Mouse (Mus musculus): ENCODE data around the gene Dab1. TPM values are rescaled to one million over a fixed set of nuclear protein-coding genes. Genes with fewer than 3 reads are reported as not detected.

Gene Dab1
- polyA plus RNA-seq, 1 experiment from 2014 or later, result 9.8 TPM

- H3K27ac ChIP-seq, result no peak overlapping the region
- 65% methylated on average over 10 of the region's 10 CpGs for WGBS
- no peak for DNase-seq (ENCODE audit: low spot score)
- H3K27me3 ChIP-seq (ENCODE audit: low read depth, poor library complexity, severe bottlenecking), result no peaks in the 10 kb centered on the region
- no peaks in the 10 kb centered on the region for H3K9me3 ChIP-seq (replicated peaks)
- no peak overlapping the region for H3K4me3 ChIP-seq
- H3K4me1 ChIP-seq, result peaks cover 10% of the 10 kb centered on the region
- no peaks in the 10 kb centered on the region for H3K36me3 ChIP-seq
Measured at GRCm38 (mm10) chr4:104666831-104667551, 1047.8 kb downstream of the Dab1 start.

- whole genome bisulfite sequencing, result 84% methylated on average over 6 of the region's 6 CpGs
- no peak overlapping the region for H3K4me3 ChIP-seq
- H3K36me3 ChIP-seq, result no peaks in the 10 kb centered on the region
- no peaks in the 10 kb centered on the region for H3K27me3 ChIP-seq (ENCODE audit: low read depth, poor library complexity, severe bottlenecking)
- H3K27ac ChIP-seq, result no peak overlapping the region
- H3K9me3 ChIP-seq (replicated peaks), result no peaks in the 10 kb centered on the region
- no peak for DNase-seq (ENCODE audit: low spot score)
- H3K4me1 ChIP-seq, result peaks cover 10% of the 10 kb centered on the region
Measured at GRCm38 (mm10) chr4:104668061-104668460, 1048.9 kb downstream of the Dab1 start.

GRCm38 (mm10) chr4:104669406-104669805 lies 1050.2 kb downstream of the Dab1 start:
- H3K27me3 ChIP-seq (ENCODE audit: low read depth, poor library complexity, severe bottlenecking), result no peaks in the 10 kb centered on the region
- H3K27ac ChIP-seq, result no peak overlapping the region
- 89% methylated on average over 3 of the region's 3 CpGs for WGBS
- DNase-seq (ENCODE audit: low spot score), result no peak
- H3K9me3 ChIP-seq (replicated peaks), result no peaks in the 10 kb centered on the region
- no peak overlapping the region for H3K4me3 ChIP-seq
- H3K36me3 ChIP-seq, result no peaks in the 10 kb centered on the region
- H3K4me1 ChIP-seq, result peaks cover 10% of the 10 kb centered on the region

- Histone ChIP-seq H3K4me3 (no peak overlapping the region), H3K36me3 (no peaks in the 10 kb centered on the region), H3K27me3 (ENCODE audit: low read depth, poor library complexity, severe bottlenecking) (no peaks in the 10 kb centered on the region), H3K9me3 (replicated peaks) (no peaks in the 10 kb centered on the region), H3K27ac (no peak overlapping the region), H3K4me1 (peaks cover 10% of the 10 kb centered on the region)
- no peak for DNase-seq (ENCODE audit: low spot score)
Measured at GRCm38 (mm10) chr4:104670741-104671140, 1051.6 kb downstream of the Dab1 start.

GRCm38 (mm10) chr4:104673317-104673716 lies 1054.2 kb downstream of the Dab1 start:
- DNase-seq (ENCODE audit: low spot score), result no peak
- Histone ChIP-seq H3K27me3 (ENCODE audit: low read depth, poor library complexity, severe bottlenecking) (no peaks in the 10 kb centered on the region), H3K4me3 (no peak overlapping the region), H3K4me1 (no peaks in the 10 kb centered on the region), H3K9me3 (replicated peaks) (no peaks in the 10 kb centered on the region), H3K36me3 (no peaks in the 10 kb centered on the region), H3K27ac (no peak overlapping the region)
- 87% methylated on average over 3 of the region's 3 CpGs for WGBS

GRCm38 (mm10) chr4:104674706-104675105 lies 1055.5 kb downstream of the Dab1 start:
- WGBS, result 92% methylated on average over 5 of the region's 5 CpGs
- Histone ChIP-seq H3K4me1 (no peaks in the 10 kb centered on the region), H3K4me3 (no peak overlapping the region), H3K9me3 (replicated peaks) (no peaks in the 10 kb centered on the region), H3K27ac (no peak overlapping the region), H3K27me3 (ENCODE audit: low read depth, poor library complexity, severe bottlenecking) (no peaks in the 10 kb centered on the region), H3K36me3 (no peaks in the 10 kb centered on the region)
- no peak for DNase-seq (ENCODE audit: low spot score)

- DNase-seq (ENCODE audit: low spot score), result no peak
- H3K4me1 ChIP-seq, result no peaks in the 10 kb centered on the region
- H3K36me3 ChIP-seq, result no peaks in the 10 kb centered on the region
- H3K27ac ChIP-seq, result no peak overlapping the region
- H3K9me3 ChIP-seq (replicated peaks), result no peaks in the 10 kb centered on the region
- 91% methylated on average over 7 of the region's 7 CpGs for WGBS
- H3K27me3 ChIP-seq (ENCODE audit: low read depth, poor library complexity, severe bottlenecking), result no peaks in the 10 kb centered on the region
- H3K4me3 ChIP-seq, result no peak overlapping the region
Measured at GRCm38 (mm10) chr4:104678234-104678633, 1059.1 kb downstream of the Dab1 start.

GRCm38 (mm10) chr4:104680475-104680874 lies 1061.3 kb downstream of the Dab1 start:
- H3K36me3 ChIP-seq, result no peaks in the 10 kb centered on the region
- H3K4me3 ChIP-seq, result no peak overlapping the region
- no peak overlapping the region for H3K27ac ChIP-seq
- H3K27me3 ChIP-seq (ENCODE audit: low read depth, poor library complexity, severe bottlenecking), result peaks cover 2% of the 10 kb centered on the region; the same call in 1 of the 2 replicates
- DNase-seq (ENCODE audit: low spot score), result no peak
- WGBS, result 91% methylated on average over 4 of the region's 4 CpGs
- no peaks in the 10 kb centered on the region for H3K9me3 ChIP-seq (replicated peaks)
- no peaks in the 10 kb centered on the region for H3K4me1 ChIP-seq

- Histone ChIP-seq H3K36me3 (no peaks in the 10 kb centered on the region), H3K27me3 (ENCODE audit: low read depth, poor library complexity, severe bottlenecking) (peaks cover 7% of the 10 kb centered on the region; the same call in 1 of the 2 replicates), H3K9me3 (replicated peaks) (no peaks in the 10 kb centered on the region), H3K4me3 (no peak overlapping the region), H3K4me1 (peaks cover 23% of the 10 kb centered on the region), H3K27ac (no peak overlapping the region)
- WGBS, result 40% methylated on average over 18 of the region's 18 CpGs
- no peak for DNase-seq (ENCODE audit: low spot score)
Measured at GRCm38 (mm10) chr4:104686137-104686809, 1067.1 kb downstream of the Dab1 start.

- Histone ChIP-seq H3K4me1 (peaks cover 23% of the 10 kb centered on the region), H3K27ac (no peak overlapping the region), H3K4me3 (no peak overlapping the region), H3K36me3 (no peaks in the 10 kb centered on the region), H3K9me3 (replicated peaks) (no peaks in the 10 kb centered on the region), H3K27me3 (ENCODE audit: low read depth, poor library complexity, severe bottlenecking) (peaks cover 7% of the 10 kb centered on the region; the same call in 1 of the 2 replicates)
- DNase-seq (ENCODE audit: low spot score), result no peak
- WGBS, result 26% methylated on average over 3 of the region's 3 CpGs
Measured at GRCm38 (mm10) chr4:104689047-104689446, 1069.9 kb downstream of the Dab1 start.

GRCm38 (mm10) chr4:104691026-104691425 lies 1071.9 kb downstream of the Dab1 start:
- no peak for DNase-seq (ENCODE audit: low spot score)
- Histone ChIP-seq H3K4me1 (peaks cover 18% of the 10 kb centered on the region), H3K4me3 (no peak overlapping the region), H3K27me3 (ENCODE audit: low read depth, poor library complexity, severe bottlenecking) (no peaks in the 10 kb centered on the region), H3K9me3 (replicated peaks) (no peaks in the 10 kb centered on the region), H3K36me3 (no peaks in the 10 kb centered on the region), H3K27ac (no peak overlapping the region)
- WGBS, result 94% methylated on average over 7 of the region's 7 CpGs

- Histone ChIP-seq H3K4me1 (peaks cover 6% of the 10 kb centered on the region; the same call in 1 of the 2 replicates), H3K36me3 (no peaks in the 10 kb centered on the region), H3K27me3 (ENCODE audit: low read depth, poor library complexity, severe bottlenecking) (no peaks in the 10 kb centered on the region), H3K9me3 (replicated peaks) (no peaks in the 10 kb centered on the region), H3K27ac (no peak overlapping the region), H3K4me3 (no peak overlapping the region)
- WGBS, result 88% methylated on average over 11 of the region's 11 CpGs
- DNase-seq (ENCODE audit: low spot score), result no peak
Measured at GRCm38 (mm10) chr4:104694188-104694587, 1075.0 kb downstream of the Dab1 start.

- WGBS, result 88% methylated on average over 3 of the region's 3 CpGs
- no peak for DNase-seq (ENCODE audit: low spot score)
- H3K27ac ChIP-seq, result no peak overlapping the region
- H3K4me3 ChIP-seq, result no peak overlapping the region
- H3K36me3 ChIP-seq, result no peaks in the 10 kb centered on the region
- no peaks in the 10 kb centered on the region for H3K27me3 ChIP-seq (ENCODE audit: low read depth, poor library complexity, severe bottlenecking)
- no peaks in the 10 kb centered on the region for H3K9me3 ChIP-seq (replicated peaks)
- H3K4me1 ChIP-seq, result peaks cover 6% of the 10 kb centered on the region; the same call in 1 of the 2 replicates
Measured at GRCm38 (mm10) chr4:104696522-104696921, 1077.4 kb downstream of the Dab1 start.

Data from limb, embryonic 10.5 days (tissue).